Mouse (Mus musculus) kidney, embryonic 15.5 days (tissue): ENCODE data around the gene Skap2. TPM values are rescaled to one million over a fixed set of nuclear protein-coding genes. Genes with fewer than 3 reads are reported as not detected.

Experiments used
- ATAC-seq: fragments of 200-750 bp; cut with Nextera tagmentation; replicated peaks from 2 replicates; pipeline ENCODE4 v1.8.0; 2017; ENCODE audit warnings: moderate TSS enrichment; ENCODE audit not compliant: low FRiP score
- H3K27ac ChIP-seq: fragments of 300-500 bp; sonication (generic); 2 replicates; pipeline ENCODE4 v1.5.1; 2015; ENCODE audit warnings: mild to moderate bottlenecking, inconsistent platforms
- H3K27me3 ChIP-seq: fragments of 300-500 bp; sonication (generic); 2 replicates; pipeline ENCODE4 v1.6.1; 2015; ENCODE audit warnings: inconsistent platforms
- H3K36me3 ChIP-seq: fragments of 300-500 bp; sonication (generic); 2 replicates; pipeline ENCODE4 v1.6.1; 2015; ENCODE audit warnings: inconsistent platforms
- H3K4me1 ChIP-seq: fragments of 300-500 bp; sonication (generic); 2 replicates; pipeline ENCODE4 v1.6.1; 2015; ENCODE audit warnings: inconsistent platforms
- H3K4me2 ChIP-seq: fragments of 300-500 bp; sonication (generic); 2 replicates; pipeline ENCODE4 v1.6.1; 2015; ENCODE audit warnings: moderate library complexity, mild to moderate bottlenecking, inconsistent platforms
- H3K4me3 ChIP-seq: fragments of 300-500 bp; sonication (generic); replicated peaks from 2 replicates; pipeline ENCODE4 v1.5.1; 2015; ENCODE audit warnings: mild to moderate bottlenecking, inconsistent platforms
- H3K9ac ChIP-seq: fragments of 300-500 bp; sonication (generic); 2 replicates; pipeline ENCODE4 v1.6.1; 2015; ENCODE audit warnings: mild to moderate bottlenecking, inconsistent platforms
- H3K9me3 ChIP-seq: fragments of 300-500 bp; sonication (generic); replicated peaks from 2 replicates; pipeline ENCODE4 v1.6.1; 2016; ENCODE audit warnings: inconsistent platforms
- WGBS: fragments of 180-500 bp; shearing (Covaris S2); methylation state at CpG from one replicate; pipeline ENCODE4 v1.1.7; 2015; ENCODE audit warnings: mixed read lengths; 5-methylcytosine and 5-hydroxymethylcytosine counted together
- polyA plus RNA-seq: library from polyadenylated mRNA; unstranded; fragments of >200 nt; fragmentation: Nextera tagmentation; extraction: Ambion mirVana; gene quantifications from 2 replicates; pipeline ENCODE4 v1.2.1, GENCODE M21; 2015

Skap2 gene
- polyA plus RNA-seq, 1 experiment from 2014 or later = 34.5 TPM

GRCm38 (mm10) chr6:52024730-52025129 lies 12.4 kb upstream of the Skap2 start:
- no peak overlapping the region for H3K9ac ChIP-seq
- no peaks in the 10 kb centered on the region for H3K27me3 ChIP-seq
- H3K9me3 ChIP-seq = no peaks in the 10 kb centered on the region
- H3K4me1 ChIP-seq = no peaks in the 10 kb centered on the region
- no peaks in the 10 kb centered on the region for H3K36me3 ChIP-seq
- 42% methylated on average over 5 of the region's 5 CpGs for WGBS
- H3K4me3 ChIP-seq = no peak overlapping the region
- H3K27ac ChIP-seq = no peak overlapping the region
- H3K4me2 ChIP-seq = no peak overlapping the region
- no peak for ATAC-seq

DNA sequence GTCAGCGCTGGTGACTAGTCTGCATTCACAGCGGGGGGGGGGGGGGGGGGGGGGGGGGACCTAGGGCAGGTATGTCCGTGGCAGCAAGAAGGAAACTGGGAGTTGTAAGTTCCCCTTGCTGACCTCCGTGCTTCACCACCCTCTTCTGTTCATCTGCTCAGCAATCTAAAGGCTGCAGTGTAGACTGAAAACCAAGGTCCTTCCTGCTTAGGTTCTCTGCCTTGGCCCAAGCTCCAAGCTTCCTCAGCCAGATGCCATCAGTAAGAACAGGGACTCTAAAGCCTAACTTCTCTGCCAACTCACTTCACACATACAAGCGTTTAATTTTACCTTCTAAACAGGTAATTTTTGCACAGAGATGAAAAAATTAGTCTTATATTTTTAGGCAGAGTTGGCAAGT lies 10.0 kb upstream of the Skap2 start:
- no peaks in the 10 kb centered on the region for H3K27me3 ChIP-seq
- 38% methylated on average over 5 of the region's 5 CpGs for WGBS
- H3K4me2 ChIP-seq = no peak overlapping the region
- no peaks in the 10 kb centered on the region for H3K9me3 ChIP-seq
- no peak overlapping the region for H3K4me3 ChIP-seq
- no peaks in the 10 kb centered on the region for H3K4me1 ChIP-seq
- H3K36me3 ChIP-seq = no peaks in the 10 kb centered on the region
- H3K9ac ChIP-seq = no peak overlapping the region
- H3K27ac ChIP-seq = no peak overlapping the region
- ATAC-seq = no peak

- Histone ChIP-seq H3K9ac (no peak overlapping the region), H3K9me3 (no peaks in the 10 kb centered on the region), H3K4me3 (no peak overlapping the region), H3K4me2 (no peak overlapping the region), H3K27ac (no peak overlapping the region), H3K36me3 (no peaks in the 10 kb centered on the region), H3K4me1 (no peaks in the 10 kb centered on the region), H3K27me3 (no peaks in the 10 kb centered on the region)
- ATAC-seq = no peak
- whole genome bisulfite sequencing = 72% methylated on average over 5 of the region's 5 CpGs
Measured at GRCm38 (mm10) chr6:52020276-52020675, 7.9 kb upstream of the Skap2 start.

DNA sequence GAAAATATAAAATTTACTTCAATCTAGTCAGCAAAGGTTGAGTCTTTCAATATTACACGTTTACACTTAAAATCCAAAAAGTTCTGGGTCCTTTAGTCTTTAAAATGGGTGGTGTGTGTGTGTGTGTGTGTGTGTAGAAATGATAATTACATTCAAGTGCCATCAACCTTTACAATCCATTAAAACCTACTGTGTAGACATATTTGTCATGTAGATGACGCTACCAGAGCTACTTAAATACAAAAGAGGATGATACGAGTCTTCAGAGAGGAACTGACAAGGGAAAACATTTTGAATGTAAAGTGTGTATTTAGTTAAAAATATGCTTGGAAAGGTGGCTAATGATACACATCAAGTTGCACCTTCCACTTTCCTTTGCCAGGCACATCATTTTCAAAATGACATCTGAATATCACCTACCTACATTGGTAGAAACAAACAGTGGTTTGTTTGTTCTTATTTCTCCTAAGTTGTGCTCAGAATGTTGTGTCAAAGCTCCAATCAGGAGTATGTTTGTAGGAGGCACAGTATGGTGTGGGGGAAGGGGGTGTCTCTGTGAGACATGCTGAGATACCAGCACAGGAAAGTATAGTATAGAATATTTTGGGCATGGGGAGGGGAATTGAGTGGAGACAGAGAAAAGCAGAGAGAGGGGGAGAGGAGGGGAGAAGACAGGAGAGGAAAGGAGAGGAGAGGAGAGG lies 1.0 kb upstream of the Skap2 start:
- peak overlapping the region; percentile 78 for H3K4me2 ChIP-seq
- H3K36me3 ChIP-seq = no peaks in the 10 kb centered on the region
- peak overlapping the region; percentile 71 for H3K4me3 ChIP-seq
- no peak overlapping the region for H3K27ac ChIP-seq
- no peak for ATAC-seq
- peak overlapping the region; percentile 39 for H3K9ac ChIP-seq
- H3K4me1 ChIP-seq = peaks cover 9% of the 10 kb centered on the region
- 19% methylated on average over 3 of the region's 3 CpGs for WGBS
- peaks cover 15% of the 10 kb centered on the region; the same call in 1 of the 2 replicates for H3K27me3 ChIP-seq
- no peaks in the 10 kb centered on the region for H3K9me3 ChIP-seq

DNA sequence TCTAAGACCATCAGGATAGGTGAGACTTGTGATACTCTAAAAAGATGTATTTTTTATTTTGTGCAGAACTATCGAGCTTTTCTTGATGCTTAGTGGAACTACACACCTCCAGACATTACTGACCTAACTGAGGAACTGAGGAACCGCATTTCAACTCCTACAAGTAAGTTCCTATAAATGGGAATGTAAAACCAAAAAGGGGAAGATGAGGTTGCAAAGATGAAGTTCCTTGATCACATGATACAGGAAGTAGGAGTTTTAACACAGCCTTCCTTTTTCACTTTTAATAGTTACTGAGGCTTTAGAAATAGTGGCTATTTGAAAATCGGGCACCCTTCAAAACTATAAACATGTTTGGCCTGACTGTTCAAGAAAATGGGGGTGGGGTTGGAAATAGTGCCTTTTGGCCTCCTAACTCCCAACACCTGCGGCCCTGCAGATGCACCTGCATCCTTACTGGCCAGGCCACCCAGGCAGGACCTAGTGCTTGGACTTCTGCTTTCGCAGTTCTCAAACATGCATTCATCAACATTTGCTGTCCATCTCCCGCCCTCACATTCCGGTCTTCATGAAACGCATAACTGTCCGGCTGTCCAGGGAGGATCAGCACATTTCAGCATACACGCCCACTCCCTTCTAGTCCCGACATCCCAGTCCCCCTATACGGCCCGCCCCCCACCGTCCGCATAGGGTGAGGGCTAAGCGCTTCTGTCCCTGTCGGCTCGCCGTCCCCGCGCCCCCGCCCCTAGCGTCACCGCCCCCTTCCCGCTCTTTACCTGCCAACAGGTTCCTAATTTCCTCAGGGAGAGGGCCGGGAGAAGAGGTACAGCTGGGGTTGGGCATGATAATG lies 565 bp downstream of the Skap2 start:
- Histone ChIP-seq H3K27ac (peak overlapping the region; percentile 84), H3K36me3 (no peaks in the 10 kb centered on the region), H3K4me2 (peak overlapping the region; percentile 78), H3K4me3 (peak overlapping the region; percentile 71), H3K4me1 (peaks cover 15% of the 10 kb centered on the region), H3K9me3 (no peaks in the 10 kb centered on the region), H3K9ac (peak overlapping the region; percentile 62), H3K27me3 (peaks cover 31% of the 10 kb centered on the region)
- ATAC-seq = peak; percentile 91
- WGBS = 7% methylated on average over 26 of the region's 26 CpGs

DNA sequence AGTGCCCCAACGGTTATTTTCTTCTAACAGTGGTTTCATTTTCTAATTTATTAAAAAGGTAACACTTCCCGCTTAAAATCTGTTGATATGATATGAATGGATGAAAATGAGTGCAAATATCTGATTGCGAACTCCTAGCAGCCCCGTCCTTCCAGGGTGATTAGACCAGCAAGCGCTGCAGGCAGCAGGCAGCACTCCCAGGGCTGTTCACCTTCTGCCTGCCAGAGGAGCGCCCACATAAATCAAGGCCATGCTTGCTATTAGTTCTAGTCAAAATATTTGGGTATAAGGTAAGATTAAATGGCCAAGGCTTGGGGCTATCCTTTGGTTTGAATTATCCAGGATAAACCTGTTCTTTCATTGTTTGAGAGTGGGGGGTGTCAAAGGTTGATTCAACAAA lies 3.0 kb downstream of the Skap2 start:
- no peaks in the 10 kb centered on the region for H3K36me3 ChIP-seq
- no peak for ATAC-seq

DNA sequence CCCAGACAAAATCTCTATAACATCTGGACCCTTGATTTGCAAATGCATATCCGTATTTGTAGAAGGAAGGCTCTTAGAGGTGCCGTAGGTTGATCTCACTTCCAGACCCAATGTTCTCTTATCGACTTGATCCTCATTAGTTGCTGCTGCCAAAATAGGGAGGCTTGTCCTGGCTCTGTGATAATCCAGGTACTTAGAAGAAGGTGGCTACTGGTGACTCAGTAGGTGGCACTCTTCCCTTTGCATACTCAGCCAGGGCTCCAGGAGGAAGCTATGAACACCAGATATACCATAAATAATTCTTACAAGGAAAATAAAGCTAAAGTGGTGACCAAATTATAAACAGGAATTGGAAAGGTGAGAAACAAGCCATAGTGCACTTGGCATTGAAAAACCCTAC lies 3.6 kb downstream of the Skap2 start:
- H3K27me3 ChIP-seq = peaks cover 41% of the 10 kb centered on the region

More for the DNA sequence above, 3.0 kb downstream of the Skap2 start:
- 48% methylated on average over 6 of the region's 6 CpGs for WGBS
- Histone ChIP-seq H3K4me2 (0 out of 2 replicates have a peak overlapping the region, but pooled peaks have one; percentile 4), H3K4me3 (no peak overlapping the region), H3K9me3 (no peaks in the 10 kb centered on the region), H3K9ac (no peak overlapping the region), H3K4me1 (peaks cover 29% of the 10 kb centered on the region), H3K27ac (no peak overlapping the region), H3K27me3 (peaks cover 35% of the 10 kb centered on the region)

DNA sequence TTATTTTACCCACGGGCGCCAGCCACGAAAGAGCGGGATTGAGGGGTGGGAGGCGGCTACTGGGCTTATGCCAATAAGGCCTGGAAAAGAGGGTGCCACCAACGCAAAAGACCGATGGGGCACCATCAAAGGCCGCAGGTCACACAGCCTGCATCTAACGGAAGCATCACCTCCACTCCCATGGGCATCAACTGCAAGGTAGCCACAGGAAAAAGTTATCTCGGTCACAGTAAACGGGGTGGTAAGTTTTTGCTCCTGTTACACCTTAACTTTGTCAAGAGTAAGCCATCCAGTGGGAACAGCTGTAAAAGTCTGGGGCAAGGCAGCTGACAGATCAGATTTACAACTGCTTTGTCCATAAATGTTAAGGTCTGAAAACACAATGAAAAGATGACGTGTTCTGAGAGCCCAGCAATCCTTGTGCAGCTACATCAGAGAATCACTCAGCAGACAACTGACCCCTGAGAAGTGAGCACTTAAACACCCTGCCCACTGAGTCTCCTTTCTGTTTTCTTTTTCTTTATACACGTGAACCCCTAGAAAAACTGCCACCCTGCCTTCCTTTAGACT lies 5.6 kb downstream of the Skap2 start:
- Histone ChIP-seq H3K4me1 (peaks cover 28% of the 10 kb centered on the region), H3K9ac (peak overlapping the region; percentile 29; the same call in 1 of the 2 replicates), H3K4me3 (peak overlapping the region; percentile 27), H3K9me3 (no peaks in the 10 kb centered on the region), H3K36me3 (no peaks in the 10 kb centered on the region), H3K4me2 (peak overlapping the region; percentile 56), H3K27ac (peak overlapping the region; percentile 29), H3K27me3 (peaks cover 47% of the 10 kb centered on the region)
- ATAC-seq = 0 out of 2 replicates have a peak, but pooled peaks have one; percentile 16
- 6% methylated on average over 13 of the region's 13 CpGs for WGBS

More for the DNA sequence above, 3.6 kb downstream of the Skap2 start:
- H3K36me3 ChIP-seq = no peaks in the 10 kb centered on the region
- no peak overlapping the region for H3K4me3 ChIP-seq
- no peak overlapping the region for H3K9ac ChIP-seq
- H3K27ac ChIP-seq = no peak overlapping the region
- no peaks in the 10 kb centered on the region for H3K9me3 ChIP-seq
- 44% methylated on average over 3 of the region's 3 CpGs for WGBS
- H3K4me2 ChIP-seq = no peak overlapping the region
- H3K4me1 ChIP-seq = peaks cover 29% of the 10 kb centered on the region
- no peak for ATAC-seq

DNA sequence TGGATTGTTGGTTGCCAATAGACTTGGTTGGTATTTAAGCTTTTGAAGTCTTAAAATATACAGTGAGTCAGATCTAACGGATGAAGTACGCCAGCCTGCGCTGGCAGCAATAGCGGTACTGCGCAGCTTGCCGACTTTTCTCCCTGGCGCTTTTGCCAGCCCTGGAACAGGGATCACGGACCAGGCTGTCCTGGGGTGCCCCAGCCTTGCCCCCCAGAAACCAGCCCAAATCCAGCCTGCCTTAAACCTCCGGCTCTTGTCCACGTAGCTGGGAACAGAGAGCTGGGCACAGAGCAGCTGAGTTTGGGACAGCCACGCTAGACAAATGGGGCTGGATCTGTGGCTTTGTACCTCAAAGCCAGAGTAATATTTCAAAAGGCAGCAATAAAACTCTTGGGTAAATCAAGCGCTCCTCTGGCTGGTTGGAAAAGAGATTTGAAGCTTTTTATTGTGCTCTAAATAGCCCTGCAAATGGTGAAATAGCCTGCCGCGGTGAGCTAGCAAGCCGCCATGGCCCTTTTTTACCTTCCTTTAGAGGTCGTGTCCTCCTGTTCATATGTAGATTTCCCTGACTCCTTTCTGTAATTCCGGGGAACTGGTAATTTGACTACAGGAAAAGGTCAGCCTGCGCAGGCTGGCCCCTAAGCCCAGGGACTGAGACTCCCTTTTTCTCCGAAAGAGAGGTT lies 6.2 kb downstream of the Skap2 start:
- 10% methylated on average over 19 of the region's 19 CpGs for WGBS
- no peaks in the 10 kb centered on the region for H3K36me3 ChIP-seq
- 0 out of 2 replicates have a peak, but pooled peaks have one; percentile 36 for ATAC-seq
- H3K27me3 ChIP-seq = peaks cover 49% of the 10 kb centered on the region
- peaks cover 25% of the 10 kb centered on the region for H3K4me1 ChIP-seq
- H3K9me3 ChIP-seq = no peaks in the 10 kb centered on the region
- H3K4me3 ChIP-seq = peak overlapping the region; percentile 27
- H3K27ac ChIP-seq = peak overlapping the region; percentile 29
- H3K4me2 ChIP-seq = peak overlapping the region; percentile 56
- peak overlapping the region; percentile 29; the same call in 1 of the 2 replicates for H3K9ac ChIP-seq

GRCm38 (mm10) chr6:52005616-52005962 lies 6.8 kb downstream of the Skap2 start:
- peak overlapping the region; percentile 27 for H3K4me3 ChIP-seq
- no peak overlapping the region for H3K27ac ChIP-seq
- H3K9me3 ChIP-seq = no peaks in the 10 kb centered on the region
- H3K27me3 ChIP-seq = peaks cover 49% of the 10 kb centered on the region
- H3K4me2 ChIP-seq = peak overlapping the region; percentile 56
- H3K36me3 ChIP-seq = no peaks in the 10 kb centered on the region
- no peak overlapping the region for H3K9ac ChIP-seq
- WGBS = 24% methylated on average over 8 of the region's 8 CpGs
- H3K4me1 ChIP-seq = peaks cover 25% of the 10 kb centered on the region
- no peak for ATAC-seq

DNA sequence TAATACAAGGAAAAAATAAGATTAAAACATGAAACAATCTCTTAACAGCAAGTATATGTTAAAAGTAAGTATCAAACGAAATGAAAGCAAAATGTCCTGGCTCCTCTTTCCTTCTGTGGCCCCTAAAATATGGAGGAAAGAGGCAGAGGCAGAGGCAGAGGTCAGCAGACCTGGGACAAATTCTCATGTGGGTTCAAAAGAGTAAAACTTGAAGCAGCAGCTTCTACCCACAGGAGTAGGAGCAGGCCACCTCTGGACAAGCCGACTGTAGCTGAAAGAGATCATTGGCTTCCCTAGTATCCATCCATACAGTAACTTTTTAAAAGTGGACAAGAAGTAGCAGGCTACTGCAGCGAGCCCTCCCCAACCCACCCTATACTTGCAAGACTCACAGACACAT lies 7.4 kb downstream of the Skap2 start:
- 51% methylated on average over 3 of the region's 3 CpGs for WGBS
- Histone ChIP-seq H3K36me3 (no peaks in the 10 kb centered on the region), H3K27me3 (peaks cover 45% of the 10 kb centered on the region), H3K27ac (no peak overlapping the region), H3K4me3 (no peak overlapping the region), H3K4me1 (peaks cover 25% of the 10 kb centered on the region), H3K4me2 (peak overlapping the region; percentile 56; the same call in 1 of the 2 replicates), H3K9me3 (no peaks in the 10 kb centered on the region), H3K9ac (no peak overlapping the region)
- no peak for ATAC-seq
